Mouse (Mus musculus) liver, adult (tissue): ENCODE data around the gene Gm20388.

Source experiments
- GATA4 ChIP-seq: IDR thresholded peaks from 2 replicates; pipeline ENCODE4 v1.6.1; 2014; ENCODE audit warnings: mild to moderate bottlenecking, low read length; ENCODE audit not compliant: insufficient replicate concordance

Gm20388 gene

DNA sequence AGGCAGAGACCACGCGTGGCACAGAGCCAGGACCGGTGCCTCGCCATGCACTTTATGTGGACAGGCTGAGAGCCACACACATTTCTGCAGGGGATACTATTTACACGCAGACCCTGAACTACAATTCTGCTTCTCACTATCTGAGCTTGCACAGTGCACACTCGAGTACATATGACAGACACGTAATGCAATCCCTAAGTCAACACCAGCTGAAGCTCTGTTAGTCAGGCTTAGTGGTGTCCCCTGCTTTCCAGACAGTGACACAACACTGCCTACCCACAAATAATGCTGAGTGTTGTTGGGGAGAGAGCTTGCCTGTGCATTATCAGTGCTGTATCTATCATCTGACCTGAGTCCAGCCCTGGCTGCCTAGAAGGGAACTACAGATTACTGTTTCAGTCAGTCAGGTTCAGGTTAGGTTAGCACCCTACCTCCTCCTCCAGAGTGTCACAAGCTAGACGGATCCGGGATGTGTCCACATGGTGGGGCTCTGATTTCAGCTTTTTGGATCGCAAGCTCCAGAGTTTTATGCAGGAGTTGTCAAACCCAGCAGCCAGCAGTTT lies 4092.0 kb downstream of the Gm20388 start:
- TF ChIP-seq GATA4 = no peak

DNA sequence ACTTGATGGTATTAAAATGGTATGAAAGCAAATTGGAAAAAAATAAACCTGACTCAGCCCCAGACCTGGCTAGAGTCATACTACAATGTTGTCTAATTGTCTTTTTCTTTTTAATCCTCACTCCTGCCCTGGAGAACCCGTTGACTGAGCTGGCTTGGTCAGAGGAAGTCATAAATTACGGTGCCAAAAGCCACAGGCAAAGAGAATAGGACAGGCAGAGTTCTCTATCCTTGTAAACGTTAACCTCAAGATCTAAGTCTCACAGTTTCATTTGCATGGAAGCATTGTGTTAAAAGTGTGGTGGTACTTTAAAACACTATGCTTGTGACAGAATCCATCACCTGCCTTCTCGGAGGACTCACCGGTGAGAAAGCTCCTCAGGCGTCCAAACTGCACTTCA lies 4097.2 kb downstream of the Gm20388 start:
- TF ChIP-seq GATA4 = no peak

DNA sequence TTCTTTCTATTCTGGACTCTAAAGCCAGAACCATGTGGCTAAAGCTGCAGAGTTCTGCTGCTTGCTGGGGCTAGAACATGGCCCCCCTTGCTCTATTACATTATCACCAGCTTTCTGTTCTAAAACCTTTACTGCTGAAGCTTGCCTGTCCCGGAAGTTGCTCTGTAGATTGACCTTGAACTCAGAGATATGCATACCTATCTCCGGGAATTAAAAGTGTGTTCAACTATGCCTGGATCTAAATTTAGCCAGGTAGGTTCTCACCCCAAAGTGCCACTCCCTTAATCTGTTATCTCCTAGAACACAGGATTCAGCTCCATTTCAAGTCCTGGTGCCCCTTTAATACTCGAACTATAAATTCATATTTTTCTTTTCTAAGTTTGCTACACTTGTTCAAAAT lies 4100.9 kb downstream of the Gm20388 start:
- TF ChIP-seq GATA4 = no peak

DNA sequence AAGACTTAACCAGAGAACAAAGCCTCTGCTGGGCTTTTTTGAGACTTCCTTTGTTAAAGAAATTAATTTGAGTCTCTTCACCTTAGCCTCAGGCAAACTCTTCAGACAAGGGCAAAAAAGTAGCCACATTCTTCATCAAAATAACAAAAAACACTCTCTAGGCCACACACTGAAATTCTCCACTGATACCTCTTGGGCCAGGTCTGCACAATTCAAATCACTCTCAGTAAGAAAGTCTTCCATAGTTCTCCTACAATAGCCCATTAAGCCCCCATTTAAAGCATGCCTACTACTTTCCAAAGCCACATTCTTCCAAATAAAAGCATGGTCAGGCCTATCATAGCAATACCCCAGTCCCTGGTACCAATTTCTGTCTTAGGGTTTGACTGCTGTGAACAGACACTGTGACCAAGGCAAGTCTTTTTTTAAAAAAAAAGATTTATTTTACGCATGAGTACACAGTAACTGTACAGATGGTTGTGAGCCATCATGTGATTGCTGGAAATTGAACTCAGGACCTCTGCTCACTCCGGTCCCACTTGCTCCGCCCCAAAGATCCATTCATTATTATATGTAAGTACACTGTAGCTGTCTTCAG lies 4101.4 kb downstream of the Gm20388 start:
- TF ChIP-seq GATA4 = no peak

DNA sequence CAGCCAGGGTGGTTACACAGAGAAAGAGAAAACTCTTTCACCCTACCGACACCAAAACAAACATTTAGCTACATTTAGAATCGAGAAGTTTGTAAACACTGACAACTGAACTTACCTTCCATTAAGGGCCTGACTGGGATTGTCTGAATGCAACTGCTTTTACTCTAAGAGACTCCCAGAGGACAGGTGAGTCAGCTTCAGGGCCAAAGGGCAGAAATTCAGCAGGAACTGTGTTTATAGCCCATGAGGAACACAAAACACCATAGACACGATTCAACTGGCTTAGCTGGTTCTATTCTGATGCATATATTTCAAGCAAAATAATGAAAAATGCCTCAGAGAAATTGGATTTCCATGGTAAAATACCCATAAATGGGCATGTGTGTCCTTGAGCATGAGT lies 4104.1 kb downstream of the Gm20388 start:
- TF ChIP-seq GATA4 = no peak

DNA sequence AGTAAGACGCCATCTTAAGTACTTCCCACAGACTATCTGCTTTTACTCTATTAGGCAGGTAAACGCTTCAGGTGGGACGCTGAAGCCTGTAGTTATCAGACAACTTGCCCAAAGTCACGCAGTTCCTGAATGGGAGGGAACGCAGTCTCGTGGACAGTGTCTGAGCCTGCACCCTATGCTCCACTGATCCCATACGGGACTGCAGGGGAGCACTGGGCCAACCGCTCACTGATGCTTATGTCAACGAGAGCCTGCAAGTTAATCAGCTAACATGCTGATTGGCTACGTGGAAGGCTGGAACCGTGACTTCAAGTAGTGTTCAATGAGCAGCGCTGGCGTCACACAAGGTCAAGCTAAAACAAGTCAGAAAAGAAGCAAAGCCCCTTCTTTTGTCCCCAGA lies 4109.1 kb downstream of the Gm20388 start:
- TF ChIP-seq GATA4 = no peak

DNA sequence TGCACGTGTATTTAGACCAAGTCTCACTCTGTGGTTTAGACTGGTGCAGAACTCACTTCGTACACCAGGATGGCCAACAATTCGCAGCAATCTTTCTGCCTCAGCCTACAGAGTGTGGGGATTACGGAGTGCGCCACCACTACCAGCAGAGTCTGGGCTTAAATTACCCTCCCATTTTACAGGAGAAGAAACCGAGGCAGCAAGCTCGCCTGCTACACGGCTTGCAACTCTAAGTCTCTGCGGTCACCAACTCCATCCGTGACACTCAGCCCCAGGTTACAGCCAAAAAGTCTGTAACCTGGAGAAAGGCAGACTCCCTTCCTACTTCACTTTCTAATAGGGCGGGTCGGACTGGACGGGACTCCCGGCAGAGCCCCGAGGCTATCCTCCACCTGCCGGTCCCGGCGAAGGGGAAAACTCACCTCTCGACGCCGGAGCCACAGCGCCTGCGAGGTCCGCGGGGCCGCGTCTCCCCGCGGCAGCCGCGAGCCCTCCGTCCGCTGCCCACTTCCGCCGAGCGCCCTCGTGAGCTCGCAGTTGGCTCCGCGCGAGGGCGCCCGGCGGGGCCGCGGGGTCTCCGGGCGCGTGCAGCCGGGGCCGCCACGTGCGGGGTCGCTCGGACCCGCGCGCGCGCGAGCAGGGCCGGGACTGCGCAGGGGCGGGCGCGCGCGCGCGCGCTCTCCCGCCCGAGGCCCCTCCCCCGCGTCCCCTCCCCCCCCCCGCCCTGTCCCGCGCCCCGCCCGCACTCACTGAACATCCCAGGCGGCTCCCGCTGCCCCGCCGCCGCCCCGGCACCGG lies 4110.0 kb downstream of the Gm20388 start:
- no peak for TF ChIP-seq GATA4

DNA sequence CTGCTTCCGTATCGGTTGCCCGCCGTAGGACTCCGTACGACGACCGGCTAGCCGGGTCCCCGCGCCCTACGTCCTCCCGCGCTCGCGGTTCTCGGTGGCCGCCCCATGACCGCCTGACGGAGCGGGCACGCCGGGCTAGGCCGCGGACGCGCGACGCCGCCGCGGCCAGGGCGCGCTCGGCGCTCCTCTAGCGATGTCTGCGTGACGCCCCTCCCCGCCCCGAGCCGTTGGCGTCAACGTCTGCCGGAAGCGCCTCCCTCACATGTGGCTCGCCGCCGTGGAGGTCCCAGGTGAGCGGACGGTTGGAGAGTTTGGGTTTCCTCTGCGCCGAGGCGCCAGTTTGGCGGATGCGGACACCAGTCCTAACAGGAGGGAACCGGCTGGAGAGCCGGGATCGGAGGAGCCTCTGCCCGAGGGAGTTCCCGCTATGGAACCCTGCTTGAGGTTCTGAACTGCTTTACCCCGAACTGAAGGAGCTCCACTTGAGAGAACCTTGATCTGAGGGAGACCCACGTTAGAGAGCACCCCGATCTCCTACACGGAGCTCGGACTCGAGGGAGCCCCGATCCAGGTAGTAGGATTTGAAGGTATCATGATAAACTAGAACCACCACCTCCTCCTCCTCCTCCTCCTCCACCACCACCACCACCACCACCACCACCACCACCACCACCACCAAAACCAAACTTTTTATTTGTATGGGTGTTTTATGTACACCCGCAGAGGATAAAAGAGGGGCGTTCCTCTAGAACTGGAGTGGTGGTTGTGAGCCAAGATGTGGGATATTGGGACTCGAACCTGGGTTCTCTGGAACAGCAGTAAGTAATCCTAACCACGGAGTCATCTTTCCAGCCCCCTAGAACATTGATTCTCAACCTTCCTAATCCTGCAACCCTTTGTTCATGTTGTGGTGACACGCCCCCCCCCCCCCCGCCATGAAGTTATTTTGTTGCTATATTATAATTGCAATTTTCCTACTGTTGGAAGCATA lies 4110.9 kb downstream of the Gm20388 start, which contains the start of the genes Taf5l and Urb2:
Taf5l (minus strand) TSS at position 161 of the 991 bp plus-strand sequence.
Urb2 (plus strand) TSS at position 272 of the 991 bp plus-strand sequence.
- peak; percentile 13; the same call in 1 of the 2 replicates for TF ChIP-seq GATA4

DNA sequence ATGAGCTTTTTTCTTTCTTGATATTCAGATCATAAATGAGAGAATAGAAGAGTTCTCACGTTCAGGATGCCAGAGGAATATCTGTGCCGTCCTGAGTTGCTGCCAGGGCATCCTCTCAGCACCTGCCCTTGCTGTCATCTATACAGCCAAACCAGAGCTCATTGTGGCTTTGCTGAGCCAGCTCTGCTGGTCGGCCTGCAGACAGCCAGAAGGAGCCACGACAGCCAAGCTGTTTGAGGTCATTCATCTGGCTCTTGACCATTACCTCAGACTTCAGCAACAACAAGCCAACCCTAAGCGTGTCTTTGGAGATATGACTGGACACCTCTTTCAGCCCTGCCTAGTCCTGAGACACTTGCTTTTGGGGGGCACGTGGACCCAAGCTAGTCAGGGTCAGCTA lies 4117.2 kb downstream of the Gm20388 start:
- TF ChIP-seq GATA4 = no peak

DNA sequence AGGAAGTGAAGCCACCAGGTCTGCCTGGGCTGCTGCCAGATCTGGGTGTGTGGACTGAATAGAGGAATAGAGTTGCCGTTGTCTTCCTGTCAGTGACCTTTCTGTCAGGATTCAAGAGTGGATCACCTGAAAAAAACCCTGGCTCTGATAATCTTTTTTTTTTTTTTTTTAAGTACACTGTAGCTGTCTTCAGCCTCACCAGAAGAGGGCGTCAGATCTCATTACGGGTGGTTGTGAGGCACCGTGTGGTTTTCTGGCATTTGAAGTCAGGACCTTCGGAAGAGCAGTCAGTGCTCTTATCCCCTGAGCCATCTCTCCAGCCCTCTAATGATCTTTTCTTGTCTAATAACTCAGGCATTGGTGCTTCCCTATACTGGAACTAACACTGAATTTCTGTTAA lies 4122.8 kb downstream of the Gm20388 start:
- no peak for TF ChIP-seq GATA4

DNA sequence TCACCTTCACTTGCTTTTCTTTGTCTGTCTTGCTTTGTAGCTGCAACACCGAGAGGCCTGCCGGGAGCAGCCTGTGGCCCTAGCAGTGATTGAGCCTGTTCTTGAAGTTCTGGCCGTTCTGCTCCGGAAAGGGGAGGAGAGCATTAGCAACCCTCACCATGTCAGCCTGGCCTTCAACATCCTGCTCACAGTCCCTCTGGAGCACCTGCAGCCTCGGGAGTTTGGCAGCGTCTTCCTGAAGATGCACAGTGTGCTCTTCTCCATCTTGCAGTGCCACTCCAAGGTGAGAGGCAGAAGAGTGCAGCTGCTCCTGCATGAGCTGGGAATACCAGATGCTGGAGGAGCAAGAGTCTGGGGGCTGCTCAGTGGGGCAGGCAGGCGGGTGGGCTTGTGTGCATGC lies 4127.5 kb downstream of the Gm20388 start:
- no peak for TF ChIP-seq GATA4

DNA sequence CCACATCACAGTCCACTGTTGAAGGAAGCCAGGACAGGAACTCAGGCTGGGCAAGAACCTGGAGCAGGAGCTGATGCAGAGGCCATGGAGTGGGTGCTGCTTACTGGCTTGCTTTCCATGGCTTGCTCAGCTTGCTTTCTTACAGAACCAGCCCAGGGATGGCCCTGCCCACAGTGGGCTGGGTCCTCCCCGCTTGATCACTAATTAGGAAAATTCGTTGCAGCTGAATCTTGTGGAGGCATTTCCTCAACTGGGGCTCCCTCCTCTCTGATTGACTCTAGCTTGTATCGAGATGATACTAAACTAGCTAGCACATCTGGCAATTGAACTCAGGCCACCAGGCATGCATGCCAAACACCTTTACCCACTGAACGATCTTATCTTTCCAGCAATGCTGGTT lies 4128.7 kb downstream of the Gm20388 start:
- TF ChIP-seq GATA4 = no peak

DNA sequence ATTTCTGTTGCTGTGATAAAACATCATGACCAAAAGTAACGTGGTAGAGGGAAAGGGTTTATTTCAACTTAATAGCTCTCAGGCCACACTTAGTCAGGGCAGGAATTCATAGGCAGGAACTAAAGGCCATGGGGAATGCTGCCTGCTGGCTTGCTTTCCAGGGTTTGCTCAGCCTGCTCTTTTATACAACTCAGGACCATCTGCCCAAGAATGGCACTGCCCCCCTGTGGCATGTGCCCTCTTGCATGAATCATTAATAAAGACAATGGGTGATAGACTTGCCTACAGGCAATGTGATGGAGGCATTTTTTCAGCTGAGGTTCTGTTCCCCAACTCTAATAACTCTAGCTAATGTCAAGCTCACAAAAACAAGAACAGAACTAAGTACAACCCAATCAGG lies 4131.6 kb downstream of the Gm20388 start:
- no peak for TF ChIP-seq GATA4

DNA sequence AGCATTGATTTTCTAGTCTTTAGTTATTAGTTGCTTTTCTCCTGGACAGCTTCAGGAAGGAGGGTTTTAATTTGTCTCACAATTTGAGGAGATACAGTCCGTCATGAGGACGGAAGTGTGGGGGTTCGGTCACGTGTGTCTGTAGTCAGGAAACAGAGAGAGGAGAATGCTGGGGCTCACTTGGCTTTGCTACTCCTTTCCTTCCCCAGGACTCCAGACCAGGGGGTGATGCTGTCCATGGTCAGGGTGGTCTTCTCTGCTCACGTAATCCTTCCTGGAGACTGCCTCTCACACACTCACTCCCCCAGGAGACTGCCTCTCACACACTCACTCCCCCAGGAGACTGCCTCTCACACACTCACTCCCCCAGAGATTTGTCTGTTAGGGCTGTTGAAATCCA lies 4133.8 kb downstream of the Gm20388 start:
- TF ChIP-seq GATA4 = no peak

DNA sequence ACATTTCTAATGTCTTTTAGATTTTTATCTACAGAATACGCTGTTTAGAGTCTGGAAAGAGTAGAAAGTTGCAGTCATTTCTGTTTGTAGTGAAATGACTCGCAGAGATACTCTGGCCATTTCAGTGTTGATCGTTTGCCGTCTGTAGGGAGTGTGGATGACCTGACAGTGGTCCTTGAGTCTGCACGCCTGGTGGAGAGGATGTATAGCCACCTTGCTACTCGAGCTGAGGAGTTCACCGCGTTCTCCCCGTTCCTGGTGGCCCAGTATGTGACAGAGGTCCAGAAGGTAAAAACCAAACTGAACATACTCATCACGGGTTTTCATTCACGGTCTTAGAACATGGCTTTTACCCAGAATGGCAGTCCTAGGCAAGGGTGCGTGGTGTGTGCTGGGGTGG lies 4134.3 kb downstream of the Gm20388 start:
- TF ChIP-seq GATA4 = no peak
